Mouse (Mus musculus): Measurements from ENCODE around the gene Plppr3.

The Plppr3 gene

GRCm38 (mm10) chr10:79874290-79874862 is at the start of gene Plppr3, which contains the start of gene Prtn3:
Gene Plppr3 (minus strand): TSS chr10:79874634.
Gene Prtn3 (plus strand): TSS chr10:79874476.
- DNase-seq (ENCODE audit: low spot score in 2 of 2) = no peak

DNA sequence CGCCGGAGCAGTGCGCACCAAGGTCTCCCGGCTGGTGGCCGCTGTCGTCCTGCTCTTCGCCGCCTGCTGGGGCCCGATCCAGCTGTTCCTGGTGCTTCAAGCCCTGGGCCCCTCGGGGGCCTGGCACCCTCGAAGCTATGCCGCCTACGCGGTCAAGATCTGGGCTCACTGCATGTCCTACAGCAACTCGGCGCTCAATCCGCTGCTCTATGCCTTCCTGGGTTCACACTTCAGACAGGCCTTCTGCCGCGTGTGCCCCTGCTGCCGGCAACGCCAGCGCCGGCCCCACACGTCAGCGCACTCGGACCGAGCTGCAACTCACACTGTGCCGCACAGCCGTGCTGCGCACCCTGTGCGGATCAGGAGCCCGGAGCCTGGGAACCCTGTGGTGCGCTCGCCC is 47.1 kb upstream of the Plppr3 start:
- no peak for DNase-seq (ENCODE audit: low spot score in 2 of 2)

GRCm38 (mm10) chr10:79920958-79921535 is 46.6 kb upstream of the Plppr3 start, which contains the start of gene R3hdm4:
Gene R3hdm4 (minus strand): TSS chr10:79921208.
- DNase-seq (ENCODE audit: low spot score in 2 of 2) = no peak

- no peak for DNase-seq (ENCODE audit: low spot score in 2 of 2)
Observed at GRCm38 (mm10) chr10:79920056-79920890, 45.8 kb upstream of the Plppr3 start.

- no peak for DNase-seq (ENCODE audit: low spot score in 2 of 2)
Observed at GRCm38 (mm10) chr10:79919251-79919849, 44.9 kb upstream of the Plppr3 start.

- no peak for DNase-seq (ENCODE audit: low spot score in 2 of 2)
Observed at GRCm38 (mm10) chr10:79918231-79919078, 44.0 kb upstream of the Plppr3 start.

DNA sequence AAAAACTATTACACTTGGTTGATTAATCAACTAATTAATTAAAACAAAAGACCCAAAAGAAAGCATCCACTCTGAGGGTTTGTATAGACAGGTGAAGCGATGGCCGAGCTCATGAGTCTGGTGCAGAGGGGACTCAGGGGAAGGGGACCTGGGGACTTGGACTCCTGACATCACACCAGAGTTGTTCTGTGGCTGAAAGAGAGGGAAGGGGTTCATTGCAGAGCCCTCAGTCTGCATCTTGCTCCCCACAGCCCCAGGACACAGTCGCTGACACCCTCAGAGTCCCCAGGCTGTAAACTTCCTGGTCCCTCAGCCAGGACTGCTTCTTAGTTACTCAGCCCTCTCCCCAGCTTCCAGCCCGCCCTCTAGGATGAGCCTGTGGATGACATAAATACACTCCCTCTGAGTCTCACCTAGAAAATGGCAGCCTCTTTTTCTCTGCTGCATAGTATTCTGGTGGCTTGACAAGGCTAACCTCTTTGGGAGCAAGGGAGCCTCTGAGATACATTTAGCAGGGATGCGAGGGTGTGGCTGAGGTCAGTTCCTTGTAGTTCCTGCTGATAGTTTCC is 43.2 kb upstream of the Plppr3 start:
- no peak for DNase-seq (ENCODE audit: low spot score in 2 of 2)

- peak; percentile 89 to 90 for DNase-seq (ENCODE audit: low spot score in 2 of 2)
Observed at GRCm38 (mm10) chr10:79916808-79917531, 42.5 kb upstream of the Plppr3 start, which contains the start of gene Kiss1r. Gene Kiss1r (plus strand): TSS chr10:79916971.

DNA sequence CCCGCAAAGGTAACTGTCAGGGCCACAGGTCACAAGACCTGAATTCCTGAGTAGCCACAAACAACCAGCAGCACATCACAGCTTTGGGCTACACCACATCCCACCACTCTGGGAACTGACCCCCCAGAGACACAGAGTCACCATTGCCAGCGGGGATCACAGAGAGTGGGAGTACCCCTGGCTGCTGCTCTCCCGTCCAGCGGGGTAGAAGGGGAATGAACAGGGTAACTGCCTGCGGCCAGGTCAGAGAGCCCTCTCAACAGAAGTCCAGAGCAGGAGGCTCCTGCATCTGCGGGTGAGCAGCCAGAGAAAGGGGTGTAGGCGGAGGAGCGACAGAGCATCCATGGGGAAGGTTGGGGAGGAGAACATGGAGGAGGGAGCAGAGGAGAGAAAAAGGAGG is 41.6 kb upstream of the Plppr3 start:
- DNase-seq (ENCODE audit: low spot score in 2 of 2) = no peak

DNA sequence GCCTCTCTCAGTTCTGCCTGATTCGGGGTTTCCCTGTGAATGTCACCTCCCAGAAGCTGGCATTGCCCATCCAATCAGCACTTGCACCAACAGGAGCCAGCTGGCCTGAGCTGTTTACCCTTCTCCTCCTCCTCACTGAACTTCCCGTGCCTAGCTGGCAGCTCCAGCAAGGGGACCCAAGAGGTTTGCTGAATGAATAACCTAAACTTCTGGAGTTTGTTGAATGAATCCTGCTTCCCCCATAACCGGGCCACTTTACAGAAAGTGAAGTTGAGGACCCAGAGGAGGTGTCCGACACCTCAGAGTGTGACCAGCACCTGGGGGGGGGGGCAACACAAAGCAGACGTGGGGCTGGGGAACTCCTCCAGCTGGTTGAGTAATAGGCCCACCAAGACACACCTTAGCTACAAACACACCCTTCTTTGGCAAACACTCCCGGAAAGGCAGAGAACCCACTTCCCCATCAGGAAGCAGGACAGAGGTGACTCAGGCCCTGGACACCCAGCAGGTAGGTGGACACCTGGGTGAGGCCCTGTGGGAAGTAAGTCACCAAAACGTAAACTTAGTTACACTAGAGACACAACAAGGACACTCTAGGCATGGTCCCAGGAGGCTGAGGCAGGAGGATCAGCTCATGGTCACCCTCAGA is 40.6 kb upstream of the Plppr3 start:
- DNase-seq (ENCODE audit: low spot score in 2 of 2) = no peak

- no peak for DNase-seq (ENCODE audit: low spot score in 2 of 2)
Observed at GRCm38 (mm10) chr10:79914131-79914947, 39.9 kb upstream of the Plppr3 start.

GRCm38 (mm10) chr10:79912412-79912811 is 38.0 kb upstream of the Plppr3 start:
- no peak for DNase-seq (ENCODE audit: low spot score in 2 of 2)

DNA sequence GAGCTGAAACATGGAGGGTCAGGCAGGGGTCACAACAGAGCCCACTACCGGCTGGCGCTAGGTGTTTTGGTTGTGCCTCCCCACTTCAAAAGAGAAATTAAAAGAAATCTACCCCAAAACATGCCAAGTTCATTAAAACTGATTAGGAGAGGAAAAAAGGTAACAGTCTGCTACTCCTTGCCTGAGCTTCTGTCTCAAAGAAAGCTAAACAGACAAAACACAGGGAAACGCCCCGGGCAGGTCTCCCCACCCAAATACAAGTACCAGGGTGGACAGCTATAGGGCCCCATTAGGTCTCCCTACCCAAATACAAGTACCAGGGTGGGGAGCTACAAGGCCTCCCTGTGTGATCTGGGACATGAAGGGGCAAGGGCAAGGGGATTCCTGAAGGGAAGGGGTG is 36.1 kb upstream of the Plppr3 start, which contains the start of gene Gm26602:
Gene Gm26602 (plus strand): TSS at position 301 of the 400 bp plus-strand sequence.
- no peak for DNase-seq (ENCODE audit: low spot score in 2 of 2)

DNA sequence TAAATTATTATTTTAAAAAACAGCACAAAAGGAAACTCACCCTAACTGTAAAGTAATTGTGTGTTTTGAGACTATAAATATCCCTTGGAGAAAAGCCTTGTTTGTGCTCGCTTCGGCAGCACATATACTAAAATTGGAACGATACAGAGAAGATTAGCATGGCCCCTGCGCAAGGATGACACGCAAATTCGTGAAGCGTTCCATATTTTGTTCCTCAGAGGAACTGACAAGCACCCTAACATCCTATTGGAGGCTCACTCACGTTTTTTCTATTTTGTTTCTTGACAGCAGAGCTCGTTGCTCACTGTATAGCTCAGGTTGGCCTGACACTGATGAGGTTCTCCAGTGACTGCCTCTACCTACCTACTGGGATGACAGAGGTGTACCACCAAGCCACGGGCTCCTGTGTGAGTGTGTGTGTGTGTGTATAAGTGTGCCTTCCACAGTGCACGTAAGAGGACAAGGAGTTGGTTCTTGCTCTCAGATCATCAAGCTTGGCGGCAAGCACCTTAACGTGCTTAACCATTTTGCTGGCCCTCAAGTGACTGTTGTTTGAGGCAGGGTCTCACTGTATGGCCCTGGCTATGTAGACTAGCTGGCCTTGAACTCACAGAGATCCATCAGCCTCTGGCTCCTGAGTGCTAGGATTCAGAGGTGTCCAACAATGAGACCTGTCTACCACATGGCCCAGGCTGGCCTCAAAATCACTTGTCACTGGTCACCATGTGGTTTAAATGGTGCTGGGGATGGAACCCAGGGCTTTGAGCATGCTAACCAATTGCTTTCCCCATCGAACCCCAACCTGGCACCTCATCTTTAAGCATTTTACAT is 34.9 kb upstream of the Plppr3 start:
- DNase-seq (ENCODE audit: low spot score in 2 of 2) = no peak

DNA sequence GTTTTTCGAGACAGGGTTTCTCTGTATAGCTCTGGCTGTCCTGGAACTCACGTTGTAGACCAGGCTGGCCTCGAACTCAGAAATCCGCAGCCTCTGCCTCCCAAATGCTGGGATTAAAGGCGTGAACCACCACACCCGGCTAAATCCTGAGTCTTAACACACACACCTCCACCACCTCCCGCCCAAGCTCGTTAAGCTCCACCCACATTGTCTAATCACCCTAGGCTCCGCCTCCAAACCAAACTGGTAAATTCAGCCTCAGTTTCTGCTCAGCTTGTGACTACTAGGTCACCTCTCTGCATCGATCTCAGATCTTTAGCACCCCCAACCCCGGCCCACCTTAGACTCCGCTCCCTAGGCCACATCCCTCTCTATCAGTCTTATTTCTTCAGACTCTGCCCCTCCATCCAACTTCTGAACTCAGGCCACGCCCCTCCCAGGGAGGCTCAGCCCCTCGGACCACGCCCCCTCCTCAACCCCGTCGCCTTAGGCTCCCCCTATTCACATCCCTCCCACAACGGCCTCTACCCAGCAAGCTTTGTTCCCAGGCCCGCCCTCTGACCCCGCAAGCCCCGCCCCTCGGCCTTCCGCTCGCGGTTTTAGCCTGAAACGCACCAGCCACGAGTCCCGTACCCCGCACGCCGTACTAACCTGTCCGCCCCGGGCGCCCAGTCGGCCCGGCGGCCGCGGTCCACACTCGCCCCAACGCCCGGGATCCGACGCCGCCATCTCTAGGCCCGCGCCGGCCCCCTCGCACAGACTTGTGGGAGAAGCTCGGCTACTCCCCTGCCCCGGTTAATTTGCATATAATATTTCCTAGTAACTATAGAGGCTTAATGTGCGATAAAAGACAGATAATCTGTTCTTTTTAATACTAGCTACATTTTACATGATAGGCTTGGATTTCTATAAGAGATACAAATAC is 34.0 kb upstream of the Plppr3 start, which contains the start of gene Med16:
Gene Med16 (minus strand): TSS at position 757 of the 925 bp plus-strand sequence.
- peak; percentile 94 to 95 for DNase-seq (ENCODE audit: low spot score in 2 of 2)

DNA sequence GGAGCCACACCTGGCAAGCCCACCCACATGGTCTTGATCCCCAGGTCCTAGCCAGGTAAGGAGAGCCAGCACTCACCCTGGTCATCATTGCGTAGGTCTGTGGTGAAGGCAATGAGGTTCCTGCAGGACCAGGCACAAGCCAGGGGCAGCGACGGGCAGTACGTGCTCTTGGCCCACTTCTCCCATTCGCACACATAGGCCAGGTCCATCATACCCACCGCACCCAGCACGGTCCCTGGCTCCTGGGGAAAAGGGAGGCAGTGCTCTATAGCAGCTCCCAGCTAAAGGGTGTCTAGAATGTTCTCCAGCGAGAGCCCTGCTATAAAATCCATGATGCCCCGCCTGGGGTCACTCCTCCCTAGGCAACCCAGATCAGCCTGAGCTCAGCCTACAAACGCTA is 33.0 kb upstream of the Plppr3 start:
- no peak for DNase-seq (ENCODE audit: low spot score in 2 of 2)

DNA sequence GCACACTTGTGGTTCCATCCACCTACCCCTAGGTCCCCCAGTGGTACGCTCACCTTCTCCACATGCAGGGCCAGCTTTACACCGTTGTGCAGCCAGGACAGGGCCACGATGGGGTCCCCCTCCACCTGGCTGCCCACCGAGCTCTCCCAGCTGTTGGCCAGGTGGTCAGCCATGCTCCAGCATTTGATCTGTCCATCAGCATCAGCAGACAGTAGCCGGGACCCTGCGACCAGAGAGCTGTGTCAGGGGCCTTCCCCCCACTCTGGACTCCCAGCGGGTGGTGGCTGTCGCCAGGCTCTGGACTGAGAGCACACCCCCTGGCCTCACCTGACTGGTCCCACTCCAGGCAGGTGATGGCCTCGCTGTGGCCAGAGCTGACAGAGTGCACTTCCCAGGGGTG is 32.3 kb upstream of the Plppr3 start:
- no peak for DNase-seq (ENCODE audit: low spot score in 2 of 2)
